Mouse (Mus musculus) neural tube, embryonic 15.5 days (tissue): ENCODE data around the gene Dpy30. TPM values are rescaled to one million over a fixed set of nuclear protein-coding genes. Genes with fewer than 3 reads are reported as not detected.

ENCODE experiments used
- ATAC-seq: fragments of 200-750 bp; cut with Nextera tagmentation; 2 replicates; pipeline ENCODE4 v1.8.0; 2017; ENCODE audit warnings: mild to moderate bottlenecking, moderate TSS enrichment, moderate library complexity; ENCODE audit not compliant: low FRiP score
- H3K27ac ChIP-seq: fragments of 300-500 bp; sonication (generic); replicated peaks from 2 replicates; pipeline ENCODE4 v1.5.1; 2015; ENCODE audit warnings: mild to moderate bottlenecking, inconsistent platforms
- H3K27me3 ChIP-seq: fragments of 300-500 bp; sonication (generic); replicated peaks from 2 replicates; pipeline ENCODE4 v1.6.1; 2015; ENCODE audit warnings: inconsistent platforms
- H3K36me3 ChIP-seq: fragments of 300-500 bp; sonication (generic); 2 replicates; pipeline ENCODE4 v1.6.1; 2015; ENCODE audit warnings: inconsistent platforms
- H3K4me1 ChIP-seq: fragments of 300-500 bp; sonication (generic); 2 replicates; pipeline ENCODE4 v1.6.1; 2015; ENCODE audit warnings: inconsistent platforms
- H3K4me2 ChIP-seq: fragments of 300-500 bp; sonication (generic); 2 replicates; pipeline ENCODE4 v1.6.1; 2015; ENCODE audit warnings: inconsistent platforms, mild to moderate bottlenecking, moderate library complexity
- H3K4me3 ChIP-seq: fragments of 300-500 bp; sonication (generic); replicated peaks from 2 replicates; pipeline ENCODE4 v1.5.1; 2015; ENCODE audit warnings: mild to moderate bottlenecking, inconsistent platforms
- H3K9ac ChIP-seq: fragments of 300-500 bp; sonication (generic); replicated peaks from 2 replicates; pipeline ENCODE4 v1.6.1; 2015; ENCODE audit warnings: mild to moderate bottlenecking, inconsistent platforms
- H3K9me3 ChIP-seq: fragments of 300-500 bp; sonication (generic); replicated peaks from 2 replicates; pipeline ENCODE4 v1.6.1; 2016; ENCODE audit warnings: inconsistent platforms
- WGBS: fragments of 180-500 bp; shearing (Covaris S2); methylation state at CpG from one replicate; pipeline ENCODE4 v1.1.7; 2015; ENCODE audit warnings: mixed read lengths; 5-methylcytosine and 5-hydroxymethylcytosine counted together
- polyA plus RNA-seq: library from polyadenylated mRNA; unstranded; fragments of >200 nt; fragmentation: Nextera tagmentation; extraction: Ambion mirVana; gene quantifications from 2 replicates; pipeline ENCODE4 v1.2.1, GENCODE M21; 2015

The Dpy30 gene
- polyA plus RNA-seq, 1 experiment from 2014 or later: 249 TPM

DNA sequence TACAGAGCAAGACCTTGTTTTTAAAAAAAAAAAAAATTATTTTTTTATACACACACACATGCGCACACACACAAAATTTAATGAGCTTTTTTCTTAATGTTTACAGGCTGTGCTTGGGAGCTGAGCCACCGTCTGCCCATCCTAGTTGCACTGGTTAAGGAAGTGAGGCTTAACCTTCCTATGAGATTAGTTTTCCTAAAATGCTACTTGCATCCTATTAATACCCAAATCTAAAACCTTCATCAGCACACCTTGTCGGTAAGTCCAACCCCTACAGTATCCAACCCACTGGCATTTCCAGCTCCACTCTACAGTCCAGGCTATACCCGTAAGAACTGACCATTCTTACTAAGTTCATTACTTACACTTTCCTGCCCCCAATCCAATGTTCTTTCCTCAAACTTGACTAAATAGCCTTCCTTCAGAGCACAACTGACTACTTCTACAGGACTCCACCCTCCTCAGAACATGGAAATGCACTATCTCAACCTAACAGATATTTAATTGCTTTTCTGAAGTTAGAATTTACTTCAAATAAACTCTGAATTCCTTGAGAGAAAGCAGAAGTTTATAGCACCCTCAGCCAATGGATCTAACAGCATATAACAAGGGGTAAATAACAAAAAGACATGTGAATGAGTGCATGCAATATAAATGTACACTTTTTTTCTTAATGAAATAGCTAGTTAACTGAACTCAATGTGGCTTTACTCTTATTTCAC, 31.9 kb downstream of the Dpy30 start:
- Histone ChIP-seq H3K27me3 (no peaks in the 10 kb centered on the region), H3K9ac (no peak overlapping the region), H3K27ac (no peak overlapping the region), H3K4me3 (no peak overlapping the region), H3K4me1 (peaks cover 34% of the 10 kb centered on the region), H3K9me3 (no peaks in the 10 kb centered on the region), H3K4me2 (peak overlapping the region; percentile 13; the same call in 1 of the 2 replicates), H3K36me3 (0 out of 2 replicates have a peak, but pooled peaks cover 5% of the 10 kb centered on the region)
- WGBS: 75% methylated on average over 4 of the region's 4 CpGs
- no peak for ATAC-seq

- no peak for ATAC-seq
- Histone ChIP-seq H3K27me3 (no peaks in the 10 kb centered on the region), H3K36me3 (0 out of 2 replicates have a peak, but pooled peaks cover 5% of the 10 kb centered on the region), H3K4me3 (no peak overlapping the region), H3K4me2 (no peak overlapping the region), H3K9me3 (no peaks in the 10 kb centered on the region), H3K9ac (no peak overlapping the region), H3K4me1 (peaks cover 28% of the 10 kb centered on the region), H3K27ac (no peak overlapping the region)
Measured at GRCm38 (mm10) chr17:74290869-74291268, 32.9 kb downstream of the Dpy30 start.

DNA sequence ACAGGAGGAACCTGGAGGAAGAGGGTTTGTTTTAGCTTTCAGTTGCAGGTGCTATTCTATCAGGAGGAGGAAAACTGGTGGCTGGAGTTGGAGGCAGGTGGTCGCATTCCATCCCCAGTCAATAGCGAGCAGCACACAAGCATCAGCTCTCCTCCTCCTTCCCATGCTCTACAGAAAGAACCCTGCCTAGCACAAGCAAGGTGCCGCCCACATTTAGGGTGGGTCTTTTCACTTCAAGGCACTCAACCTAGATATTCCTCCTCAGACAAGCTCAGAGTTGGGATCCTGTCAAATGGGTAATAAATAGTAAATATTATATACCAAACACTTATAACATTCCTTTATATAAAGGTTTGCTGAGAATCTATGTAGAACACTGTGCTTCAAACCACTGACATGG, 33.5 kb downstream of the Dpy30 start:
- no peak for ATAC-seq
- no peak overlapping the region for H3K4me3 ChIP-seq
- no peaks in the 10 kb centered on the region for H3K9me3 ChIP-seq
- WGBS: 76% methylated on average over 3 of the region's 3 CpGs
- H3K4me1 ChIP-seq: peaks cover 26% of the 10 kb centered on the region
- H3K27ac ChIP-seq: no peak overlapping the region
- H3K4me2 ChIP-seq: no peak overlapping the region
- H3K36me3 ChIP-seq: 0 out of 2 replicates have a peak, but pooled peaks cover 5% of the 10 kb centered on the region
- H3K27me3 ChIP-seq: no peaks in the 10 kb centered on the region
- H3K9ac ChIP-seq: no peak overlapping the region

DNA sequence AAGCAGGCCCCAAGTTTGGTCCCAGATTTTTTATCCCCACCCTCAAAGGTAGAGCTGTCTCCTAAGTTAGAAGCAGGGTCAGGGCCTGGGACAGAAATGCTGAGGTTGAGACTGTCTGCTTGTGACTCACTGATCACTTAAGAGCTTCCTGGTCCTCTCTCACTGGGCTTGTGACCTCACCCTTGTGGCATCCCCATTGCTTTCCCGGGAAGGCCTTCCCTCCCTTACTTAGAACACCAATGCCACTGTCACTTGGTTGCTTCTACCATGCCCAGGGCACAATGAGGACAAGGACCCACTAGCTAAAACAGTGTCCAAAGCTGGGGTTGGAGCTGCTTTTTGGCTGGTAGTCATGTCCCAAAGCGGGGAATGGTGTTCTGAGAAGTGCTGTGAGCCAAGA, 35.1 kb downstream of the Dpy30 start:
- H3K4me1 ChIP-seq: peaks cover 24% of the 10 kb centered on the region
- no peak for ATAC-seq
- H3K4me3 ChIP-seq: no peak overlapping the region
- H3K36me3 ChIP-seq: 0 out of 2 replicates have a peak, but pooled peaks cover 5% of the 10 kb centered on the region
- WGBS: 97% methylated on average over 2 of the region's 2 CpGs
- no peak overlapping the region for H3K27ac ChIP-seq
- no peaks in the 10 kb centered on the region for H3K27me3 ChIP-seq
- no peak overlapping the region for H3K4me2 ChIP-seq
- no peak overlapping the region for H3K9ac ChIP-seq
- no peaks in the 10 kb centered on the region for H3K9me3 ChIP-seq

- Histone ChIP-seq H3K4me3 (no peak overlapping the region), H3K36me3 (0 out of 2 replicates have a peak, but pooled peaks cover 5% of the 10 kb centered on the region), H3K27me3 (no peaks in the 10 kb centered on the region), H3K9ac (no peak overlapping the region), H3K4me2 (no peak overlapping the region), H3K27ac (no peak overlapping the region), H3K4me1 (peaks cover 8% of the 10 kb centered on the region), H3K9me3 (no peaks in the 10 kb centered on the region)
- no peak for ATAC-seq
- WGBS: 67% methylated on average over 4 of the region's 4 CpGs
Measured at GRCm38 (mm10) chr17:74286140-74286730, 37.5 kb downstream of the Dpy30 start.

GRCm38 (mm10) chr17:74285730-74286129, 38.0 kb downstream of the Dpy30 start:
- Histone ChIP-seq H3K27me3 (no peaks in the 10 kb centered on the region), H3K36me3 (0 out of 2 replicates have a peak, but pooled peaks cover 5% of the 10 kb centered on the region), H3K27ac (no peak overlapping the region), H3K4me2 (no peak overlapping the region), H3K4me1 (peaks cover 6% of the 10 kb centered on the region), H3K9me3 (no peaks in the 10 kb centered on the region), H3K4me3 (no peak overlapping the region), H3K9ac (no peak overlapping the region)
- 85% methylated on average over 2 of the region's 2 CpGs for WGBS
- ATAC-seq: no peak

DNA sequence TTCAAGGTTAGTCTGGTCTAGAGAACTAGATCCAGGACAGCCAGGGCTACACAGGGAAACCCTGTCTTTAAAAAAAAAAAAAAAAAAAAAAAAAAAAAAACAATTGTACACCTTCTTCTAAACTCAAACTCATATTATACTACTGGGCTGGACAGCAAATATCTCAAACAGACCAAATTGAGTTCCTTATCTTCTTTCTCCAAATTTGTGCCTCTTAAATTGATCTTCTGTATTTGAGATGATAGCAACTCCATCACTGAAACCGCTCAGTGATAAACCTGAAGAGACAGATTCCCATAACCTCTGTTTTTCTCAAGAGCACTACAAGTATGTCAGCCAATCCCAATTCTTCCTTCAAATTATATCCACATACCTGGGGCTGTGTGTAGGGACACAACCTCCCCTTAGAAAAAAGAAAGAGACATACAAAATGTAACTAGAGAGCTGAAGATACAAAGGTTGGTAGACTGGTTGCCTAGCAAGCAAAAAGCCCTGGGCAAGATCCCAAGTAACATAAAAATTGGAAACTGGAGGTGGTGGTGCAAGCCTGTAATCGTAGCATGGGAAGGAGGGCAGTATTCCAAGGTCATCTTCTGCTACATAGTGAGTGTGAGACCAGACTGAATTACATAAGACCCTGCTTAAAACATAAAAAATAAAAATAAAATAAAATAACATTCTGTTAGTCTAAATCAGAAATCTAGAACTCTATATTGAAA, 39.2 kb downstream of the Dpy30 start:
- WGBS: 83% methylated on average over 2 of the region's 2 CpGs
- Histone ChIP-seq H3K4me2 (no peak overlapping the region), H3K36me3 (0 out of 2 replicates have a peak, but pooled peaks cover 5% of the 10 kb centered on the region), H3K9ac (no peak overlapping the region), H3K9me3 (no peaks in the 10 kb centered on the region), H3K4me3 (no peak overlapping the region), H3K27ac (no peak overlapping the region), H3K27me3 (no peaks in the 10 kb centered on the region), H3K4me1 (peaks cover 9% of the 10 kb centered on the region)
- ATAC-seq: no peak

- H3K27me3 ChIP-seq: no peaks in the 10 kb centered on the region
- H3K9ac ChIP-seq: no peak overlapping the region
- no peak overlapping the region for H3K4me3 ChIP-seq
- H3K4me2 ChIP-seq: no peak overlapping the region
- H3K27ac ChIP-seq: no peak overlapping the region
- ATAC-seq: no peak
- 97% methylated on average over 3 of the region's 3 CpGs for WGBS
- H3K4me1 ChIP-seq: peaks cover 16% of the 10 kb centered on the region
- no peaks in the 10 kb centered on the region for H3K9me3 ChIP-seq
- H3K36me3 ChIP-seq: no peaks in the 10 kb centered on the region
Measured at GRCm38 (mm10) chr17:74282024-74282423, 41.7 kb downstream of the Dpy30 start.

DNA sequence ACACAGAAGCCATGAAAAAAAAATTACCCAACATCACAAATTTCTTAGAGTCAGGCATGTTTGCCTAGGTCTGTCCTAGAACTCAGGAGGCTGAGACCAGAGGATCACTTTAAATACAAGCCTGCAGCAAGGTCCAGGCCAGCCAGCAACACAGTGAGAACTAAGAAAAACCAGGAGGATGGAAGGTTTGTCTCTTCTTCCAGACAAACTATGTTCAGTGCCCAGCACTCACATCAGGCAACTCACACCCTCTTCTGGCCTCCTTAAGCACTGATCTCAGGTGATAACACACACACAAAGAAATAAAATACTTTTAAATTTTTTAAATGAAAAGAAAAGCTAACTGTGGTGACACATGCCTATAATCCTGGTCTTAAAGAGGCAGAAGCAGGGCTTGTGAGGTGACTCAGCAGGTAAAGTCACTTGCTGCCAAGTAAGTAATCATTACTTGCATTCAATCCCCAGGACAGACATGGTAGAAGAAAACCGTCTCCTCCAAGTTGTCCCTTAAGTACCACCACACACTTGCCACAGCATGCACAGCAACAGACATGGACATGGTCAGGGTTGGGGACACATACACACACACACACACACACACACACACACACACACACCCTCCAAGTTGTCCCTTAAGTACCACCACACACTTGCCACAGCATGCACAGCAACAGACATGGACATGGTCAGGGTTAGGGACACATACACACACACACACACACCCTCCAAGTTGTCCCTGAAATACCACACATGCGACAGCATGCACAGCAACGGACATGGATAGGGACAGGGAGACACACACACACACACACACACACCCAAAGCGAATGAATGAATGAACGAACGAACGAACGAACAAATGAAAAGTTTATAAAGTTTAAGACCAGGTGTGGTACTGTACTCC, 44.5 kb downstream of the Dpy30 start:
- ATAC-seq: peak; percentile 36; the same call in 1 of the 2 replicates
- Histone ChIP-seq H3K9ac (no peak overlapping the region), H3K9me3 (no peaks in the 10 kb centered on the region), H3K27ac (peak overlapping the region; percentile 54), H3K4me2 (no peak overlapping the region), H3K27me3 (no peaks in the 10 kb centered on the region), H3K36me3 (no peaks in the 10 kb centered on the region), H3K4me3 (no peak overlapping the region), H3K4me1 (peaks cover 16% of the 10 kb centered on the region)
- 88% methylated on average over 8 of the region's 8 CpGs for WGBS

DNA sequence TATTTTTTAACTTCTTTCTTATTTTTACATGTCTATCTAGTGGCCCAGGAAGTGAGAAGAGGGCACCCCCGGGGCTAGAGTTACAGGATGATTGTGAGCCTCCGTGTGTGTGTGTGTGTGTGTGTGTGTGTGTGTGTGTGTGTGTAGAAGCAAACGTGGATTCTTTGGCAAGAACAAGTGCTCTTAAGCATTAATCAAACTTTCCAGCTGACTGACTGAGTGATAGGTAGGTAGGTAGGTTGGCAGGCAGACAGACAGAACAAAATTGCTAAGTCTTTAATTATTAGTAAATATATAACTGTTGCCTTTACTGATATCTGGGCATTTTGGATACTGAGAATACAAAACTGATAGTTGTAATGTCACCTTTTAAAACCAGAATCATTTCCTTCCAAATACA, 49.3 kb downstream of the Dpy30 start:
- no peaks in the 10 kb centered on the region for H3K36me3 ChIP-seq
- WGBS: 85% methylated on average over 3 of the region's 3 CpGs
- no peaks in the 10 kb centered on the region for H3K9me3 ChIP-seq
- no peak overlapping the region for H3K27ac ChIP-seq
- H3K9ac ChIP-seq: no peak overlapping the region
- H3K4me1 ChIP-seq: peaks cover 12% of the 10 kb centered on the region
- no peak overlapping the region for H3K4me3 ChIP-seq
- no peak overlapping the region for H3K4me2 ChIP-seq
- no peak for ATAC-seq
- no peaks in the 10 kb centered on the region for H3K27me3 ChIP-seq

DNA sequence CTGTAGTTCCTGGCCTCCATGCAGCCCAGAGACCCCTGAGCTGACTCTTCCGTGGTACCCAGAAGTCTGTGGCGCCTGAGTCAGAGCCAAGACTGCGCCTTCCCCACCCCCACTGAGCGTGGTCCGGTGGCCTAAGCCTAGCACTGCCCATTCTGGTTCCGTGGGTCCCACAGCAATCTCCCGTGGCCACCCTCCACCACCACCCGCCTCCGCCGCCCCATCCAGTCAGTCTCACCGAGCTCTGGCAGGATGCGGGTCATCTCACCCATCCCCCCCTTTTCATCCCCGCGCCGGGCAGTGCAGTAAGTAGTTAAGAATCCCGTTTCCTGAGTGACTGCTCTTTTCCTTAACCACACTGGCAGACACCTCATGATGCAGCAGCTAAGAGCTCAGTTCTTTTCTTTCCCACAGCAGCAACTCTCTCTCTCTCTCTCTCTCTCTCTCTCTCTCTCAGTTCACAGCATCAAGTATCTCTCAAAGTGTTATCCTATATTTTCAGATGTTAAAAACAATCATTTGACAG, 51.0 kb downstream of the Dpy30 start:
- H3K4me3 ChIP-seq: no peak overlapping the region
- H3K27me3 ChIP-seq: no peaks in the 10 kb centered on the region
- no peak overlapping the region for H3K4me2 ChIP-seq
- H3K9me3 ChIP-seq: no peaks in the 10 kb centered on the region
- H3K36me3 ChIP-seq: no peaks in the 10 kb centered on the region
- ATAC-seq: no peak
- H3K9ac ChIP-seq: no peak overlapping the region
- 76% methylated on average over 16 of the region's 16 CpGs for WGBS
- peaks cover 5% of the 10 kb centered on the region; the same call in 1 of the 2 replicates for H3K4me1 ChIP-seq
- no peak overlapping the region for H3K27ac ChIP-seq
